Mouse (Mus musculus) layer of hippocampus, adult 9-11 months (tissue): ENCODE results near the gene Rtl4.

Experiments
- DNase-seq: peaks from one replicate; pipeline ENCODE4 v3.0.0; 2022

The Rtl4 gene

DNA sequence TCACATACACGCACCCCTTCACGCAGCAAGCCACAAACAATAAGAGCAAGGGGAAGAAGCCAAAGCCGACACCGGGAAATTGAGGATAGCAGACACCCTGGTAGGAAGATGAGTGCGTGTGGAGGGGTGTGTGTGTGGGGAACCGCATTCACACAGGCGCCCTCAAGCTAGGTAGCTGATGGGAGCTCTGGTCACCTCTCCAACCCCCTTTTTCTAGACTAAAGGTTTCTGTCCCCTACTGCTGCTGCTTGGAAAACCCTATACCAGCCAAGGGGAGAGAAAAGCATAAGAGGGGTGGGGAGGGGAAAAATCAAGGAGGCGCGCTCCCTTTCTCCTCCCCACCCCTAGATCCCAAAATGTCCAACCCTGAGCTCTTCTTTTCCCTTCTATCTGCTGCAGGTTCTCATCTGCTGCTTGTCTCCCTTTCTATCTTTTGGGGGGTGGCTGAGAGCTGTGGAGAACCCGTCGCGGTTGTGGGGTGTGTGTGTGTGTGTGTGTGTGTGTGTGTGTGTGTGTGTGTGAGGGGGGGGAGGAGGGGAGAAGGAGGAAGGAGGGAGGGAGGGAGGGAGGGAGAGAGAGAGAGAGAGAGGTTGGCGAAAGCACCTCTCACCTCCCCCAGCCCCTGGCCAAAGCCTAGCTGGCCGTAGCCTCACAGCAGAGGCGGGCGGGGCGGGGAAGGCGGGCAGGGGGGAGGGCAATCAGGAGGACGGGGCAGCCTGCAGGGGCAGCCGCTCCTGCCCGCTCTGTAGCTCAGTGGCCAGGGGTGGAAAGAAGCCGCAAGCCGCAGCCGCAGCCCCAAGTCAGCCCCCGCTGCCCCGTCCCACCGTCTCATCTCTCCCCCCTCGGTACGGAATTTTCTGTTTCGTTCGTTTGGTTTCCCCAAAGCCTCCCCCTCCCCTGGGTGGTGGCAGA is at the start of gene Rtl4:
Rtl4 (plus strand) TSS at position 701 of the 912 bp plus-strand sequence.
- DNase-seq: no peak

GRCm38 (mm10) chrX:144644756-144645155 is 44.0 kb upstream of the Rtl4 start:
- DNase-seq: no peak

DNA sequence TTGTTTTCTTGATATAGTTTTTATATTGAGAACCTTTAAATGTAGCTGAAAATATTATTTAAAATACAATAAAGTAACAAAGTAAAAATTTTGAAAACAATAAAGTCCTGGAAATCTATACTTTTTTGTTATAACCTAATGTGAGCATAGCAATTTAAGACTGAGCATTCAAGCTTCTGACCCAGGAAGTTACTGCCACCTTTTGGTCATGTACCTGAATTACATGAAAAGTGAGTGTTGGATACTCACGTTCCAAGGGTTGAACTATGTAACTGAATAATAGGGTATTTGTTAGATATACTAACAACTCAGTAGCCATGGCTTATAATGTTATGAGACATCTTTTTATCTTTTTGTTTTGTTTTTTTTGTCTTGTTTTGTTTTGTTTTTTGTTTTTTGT is 43.3 kb upstream of the Rtl4 start:
- DNase-seq: no peak

GRCm38 (mm10) chrX:144652196-144652595 is 36.5 kb upstream of the Rtl4 start:
- DNase-seq: no peak

DNA sequence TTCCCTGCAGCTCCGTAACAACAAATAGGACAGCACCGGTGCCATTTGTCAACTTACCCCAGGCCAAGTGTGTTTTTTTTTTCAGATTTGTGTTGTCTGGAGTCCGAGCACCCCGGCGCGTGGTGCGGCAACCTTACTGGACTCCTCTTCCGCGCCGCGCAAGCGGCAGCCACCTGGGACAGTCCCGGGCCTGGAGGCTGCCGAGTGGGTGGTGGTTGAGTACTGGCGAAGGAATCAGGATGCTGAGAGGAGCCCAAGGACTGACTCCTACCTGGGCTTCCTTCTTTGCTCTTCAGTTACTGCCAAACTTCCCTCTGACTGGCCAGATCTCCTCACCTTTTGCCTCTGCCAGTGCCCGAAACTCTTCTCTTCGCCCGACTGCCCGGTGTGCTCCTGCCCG is 965 bp upstream of the Rtl4 start:
- DNase-seq: no peak

GRCm38 (mm10) chrX:144688142-144688206 is 733 bp upstream of the Rtl4 start, which contains the start of gene Trpc5:
Gene Trpc5, minus strand, starts transcription at chrX:144688180.
- DNase-seq: no peak

- DNase-seq: no peak
These were observed 582 bp downstream of the Rtl4 start for GRCm38 (mm10) chrX:144689119-144689858.

DNA sequence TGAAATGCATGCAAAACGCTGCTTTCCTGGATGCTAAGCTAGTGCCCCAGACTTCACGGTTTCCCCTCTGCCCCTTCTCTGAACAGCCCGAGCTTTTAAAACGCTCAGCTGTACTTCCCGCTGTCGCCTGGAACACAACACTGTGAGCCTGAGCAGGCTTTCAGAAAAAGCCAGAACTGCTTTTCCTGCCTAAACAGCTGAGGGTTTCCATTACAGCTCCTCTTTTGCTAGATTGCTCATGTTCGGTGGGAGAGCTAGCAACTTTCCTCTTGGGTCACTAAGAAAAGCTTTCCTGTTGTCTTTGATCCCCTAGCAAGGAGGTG is 1.1 kb downstream of the Rtl4 start:
- DNase-seq: no peak

DNA sequence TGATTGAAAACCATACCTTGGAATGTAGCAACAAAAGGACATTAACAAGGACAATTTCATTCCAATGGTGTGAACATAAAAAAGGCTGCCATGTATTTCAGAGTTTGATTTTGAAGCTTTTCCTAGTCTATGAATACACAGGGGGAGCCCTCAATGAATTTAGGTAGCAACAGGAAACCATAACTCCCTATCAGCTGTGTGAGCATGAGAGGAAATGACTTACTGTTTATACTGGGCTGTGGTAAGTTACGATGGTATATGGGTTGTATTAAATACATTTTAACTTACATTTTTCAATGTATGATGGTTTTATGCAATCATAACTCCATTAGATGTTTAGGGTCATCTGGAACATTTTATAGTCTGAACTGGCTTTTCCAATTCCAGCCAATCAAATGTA is 27.6 kb downstream of the Rtl4 start:
- no peak for DNase-seq

GRCm38 (mm10) chrX:144747528-144748049 is 58.9 kb downstream of the Rtl4 start:
- DNase-seq: no peak

DNA sequence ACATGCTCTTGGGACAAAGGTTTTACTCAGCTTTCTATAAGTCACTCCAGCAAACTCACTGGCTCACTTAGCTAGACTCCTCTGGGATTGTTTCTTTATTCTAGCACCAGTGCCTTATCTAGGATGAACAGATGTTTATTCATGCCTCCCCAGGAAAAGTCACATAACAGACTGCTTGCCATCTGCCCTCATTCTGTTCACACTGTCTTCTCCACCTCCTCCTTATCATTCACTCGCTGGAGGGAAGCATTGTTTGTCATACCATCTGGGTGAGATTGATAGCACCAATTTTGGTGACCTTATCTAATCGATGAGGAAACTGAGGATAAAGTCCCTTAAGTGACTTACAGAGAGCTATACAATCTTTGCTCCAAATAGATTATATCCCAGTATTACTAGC is 298.3 kb downstream of the Rtl4 start:
- DNase-seq: peak; percentile 29

GRCm38 (mm10) chrX:145065484-145065913 is 376.8 kb downstream of the Rtl4 start:
- no peak for DNase-seq

- DNase-seq: no peak
These were observed 401.1 kb downstream of the Rtl4 start for GRCm38 (mm10) chrX:145089802-145090201.

DNA sequence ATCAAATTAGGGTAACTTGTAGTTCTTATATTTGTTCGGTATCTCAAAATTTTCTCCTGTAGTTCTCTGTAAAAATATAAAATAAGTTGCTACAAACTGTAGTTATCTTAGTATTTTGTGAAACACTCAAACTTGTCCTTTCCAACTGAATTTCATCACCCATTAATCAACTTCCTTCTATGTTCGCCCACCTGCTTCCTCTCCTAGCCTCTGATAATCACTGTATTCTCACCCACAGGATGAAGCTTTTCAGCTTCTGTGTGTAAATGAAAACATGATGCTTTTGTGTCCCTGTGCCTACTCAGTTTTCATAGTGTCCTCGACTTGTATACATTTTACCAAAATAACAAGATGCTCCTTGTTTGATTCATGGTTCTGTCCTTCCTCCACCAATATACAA is 401.7 kb downstream of the Rtl4 start:
- DNase-seq: no peak

DNA sequence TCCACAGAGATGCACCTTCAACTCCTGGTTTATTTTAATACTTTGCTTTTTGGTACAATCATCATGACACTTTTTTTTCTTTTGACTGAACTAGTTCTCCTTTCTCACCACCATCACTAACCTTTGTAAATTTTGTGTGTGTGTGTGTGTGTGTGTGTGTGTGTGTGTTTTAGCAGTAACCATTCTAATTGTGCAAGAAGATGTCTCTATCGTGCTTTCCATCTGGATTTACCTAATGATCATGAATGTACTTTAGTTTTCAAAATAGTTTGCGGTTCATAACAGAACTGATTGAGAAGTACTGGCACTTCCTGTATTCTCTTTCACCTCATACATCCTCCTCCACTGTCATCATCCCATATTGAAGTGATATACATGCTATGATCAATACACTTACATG is 402.3 kb downstream of the Rtl4 start:
- DNase-seq: no peak
